Mouse (Mus musculus) liver, adult 2 months (tissue): ENCODE data around the gene Ablim2. TPM values are rescaled to one million over a fixed set of nuclear protein-coding genes. Genes with fewer than 3 reads are reported as not detected.

Source experiments
- DNase-seq: peaks from one replicate; pipeline ENCODE4 v3.0.0-alpha.2; 2011; ENCODE audit warnings: low read depth, low spot score; ENCODE audit errors: extremely low read depth
- H3K27ac ChIP-seq: fragments of 200-500 bp; replicated peaks from 2 replicates; pipeline ENCODE4 v1.5.1; 2012; ENCODE audit warnings: low read depth, mild to moderate bottlenecking, control low read depth, inconsistent platforms, low read length; ENCODE audit not compliant: insufficient read depth
- H3K27me3 ChIP-seq: fragments of 200-500 bp; 2 replicates; pipeline ENCODE4 v1.6.1; 2012; ENCODE audit warnings: mild to moderate bottlenecking, moderate library complexity, low read length, inconsistent platforms; ENCODE audit not compliant: control insufficient read depth, insufficient read depth
- H3K36me3 ChIP-seq: fragments of 200-500 bp; 2 replicates; pipeline ENCODE4 v1.6.1; 2012; ENCODE audit warnings: low read length, inconsistent platforms; ENCODE audit not compliant: control insufficient read depth, insufficient read depth
- H3K4me1 ChIP-seq: fragments of 200-500 bp; 2 replicates; pipeline ENCODE4 v1.6.1; 2011; ENCODE audit warnings: low read length; ENCODE audit not compliant: control insufficient read depth, insufficient read depth
- H3K4me3 ChIP-seq: fragments of 200-500 bp; 2 replicates; pipeline ENCODE4 v1.5.1; 2011; ENCODE audit warnings: low read depth, mild to moderate bottlenecking, control low read depth, low read length, moderate library complexity; ENCODE audit not compliant: insufficient read depth
- H3K79me2 ChIP-seq: fragments of 200-500 bp; 2 replicates; pipeline ENCODE4 v1.6.1; 2012; ENCODE audit warnings: inconsistent platforms, mild to moderate bottlenecking, low read length, moderate library complexity; ENCODE audit not compliant: control insufficient read depth, insufficient read depth
- H3K9ac ChIP-seq: fragments of 200-500 bp; 2 replicates; pipeline ENCODE4 v1.6.1; 2012; ENCODE audit warnings: low read depth, mild to moderate bottlenecking, control low read depth, inconsistent platforms, low read length
- CTCF ChIP-seq: fragments of 200-500 bp; IDR thresholded peaks from 2 replicates; pipeline ENCODE4 v1.5.1; 2011; ENCODE audit warnings: low read depth, low read length, control low read depth
- POLR2A ChIP-seq: fragments of 200-500 bp; IDR thresholded peaks from 2 replicates; pipeline ENCODE4 v1.6.1; 2011; ENCODE audit warnings: low read length, control low read depth; ENCODE audit not compliant: insufficient read depth; ENCODE audit errors: extremely low read depth
- WGBS: fragments of 180-500 bp; shearing (Covaris S2); methylation state at CpG from one replicate; pipeline ENCODE4 v1.1.7; 2018; 5-methylcytosine and 5-hydroxymethylcytosine counted together
- polyA plus RNA-seq: library from polyadenylated mRNA; depleted of rRNA; stranded (reverse); fragments of >200 nt; gene quantifications from 2 replicates; pipeline ENCODE4 v1.2.3, GENCODE M21; 2012
- total RNA-seq: library from RNA; depleted of rRNA; stranded (reverse); fragments of >200 nt; gene quantifications from 2 replicates; pipeline ENCODE4 v1.2.3, GENCODE M21; 2014

The Ablim2 gene
- total and polyA plus RNA-seq, 2 experiments: 2.3 to 5.9 TPM

- no peaks in the 10 kb centered on the region for H3K4me1 ChIP-seq
- H3K9ac ChIP-seq: no peak overlapping the region
- H3K4me3 ChIP-seq: no peak overlapping the region
- no peak overlapping the region for H3K27ac ChIP-seq
- H3K36me3 ChIP-seq: no peaks in the 10 kb centered on the region
- H3K27me3 ChIP-seq: no peaks in the 10 kb centered on the region
- DNase-seq: no peak
- 60% methylated on average over 13 of the region's 13 CpGs for WGBS
- no peaks in the 10 kb centered on the region for H3K79me2 ChIP-seq
- TF ChIP-seq CTCF (no peak), POLR2A (no peak)
Observed at GRCm38 (mm10) chr5:35811639-35812295, 54.1 kb downstream of the Ablim2 start.

- 79% methylated on average over 15 of the region's 15 CpGs for WGBS
Observed at GRCm38 (mm10) chr5:35814334-35814941, 56.8 kb downstream of the Ablim2 start.

GRCm38 (mm10) chr5:35815051-35815450, 57.4 kb downstream of the Ablim2 start:
- Histone ChIP-seq H3K36me3 (no peaks in the 10 kb centered on the region), H3K4me3 (no peak overlapping the region), H3K27ac (no peak overlapping the region), H3K79me2 (no peaks in the 10 kb centered on the region), H3K9ac (no peak overlapping the region), H3K27me3 (no peaks in the 10 kb centered on the region), H3K4me1 (no peaks in the 10 kb centered on the region)
- TF ChIP-seq CTCF (no peak), POLR2A (no peak)
- 53% methylated on average over 2 of the region's 2 CpGs for WGBS
- no peak for DNase-seq

More at GRCm38 (mm10) chr5:35814334-35814941, 56.8 kb downstream of the Ablim2 start:
- H3K79me2 ChIP-seq: no peaks in the 10 kb centered on the region
- no peaks in the 10 kb centered on the region for H3K36me3 ChIP-seq
- H3K27me3 ChIP-seq: no peaks in the 10 kb centered on the region
- no peak overlapping the region for H3K9ac ChIP-seq
- H3K4me1 ChIP-seq: no peaks in the 10 kb centered on the region
- TF ChIP-seq CTCF: no peak
- TF ChIP-seq POLR2A: no peak
- no peak for DNase-seq
- no peak overlapping the region for H3K4me3 ChIP-seq
- H3K27ac ChIP-seq: no peak overlapping the region

GRCm38 (mm10) chr5:35817266-35817665, 59.6 kb downstream of the Ablim2 start:
- TF ChIP-seq POLR2A (no peak), CTCF (no peak)
- no peak for DNase-seq
- H3K9ac ChIP-seq: no peak overlapping the region
- no peaks in the 10 kb centered on the region for H3K27me3 ChIP-seq
- no peaks in the 10 kb centered on the region for H3K79me2 ChIP-seq
- no peak overlapping the region for H3K27ac ChIP-seq
- no peaks in the 10 kb centered on the region for H3K36me3 ChIP-seq
- H3K4me1 ChIP-seq: no peaks in the 10 kb centered on the region
- H3K4me3 ChIP-seq: no peak overlapping the region
- WGBS: 81% methylated on average over 3 of the region's 5 CpGs

- no peaks in the 10 kb centered on the region for H3K4me1 ChIP-seq
- no peak overlapping the region for H3K9ac ChIP-seq
- no peaks in the 10 kb centered on the region for H3K36me3 ChIP-seq
- 84% methylated on average over 3 of the region's 3 CpGs for WGBS
- no peak overlapping the region for H3K27ac ChIP-seq
- TF ChIP-seq CTCF (no peak), POLR2A (no peak)
- H3K27me3 ChIP-seq: no peaks in the 10 kb centered on the region
- DNase-seq: no peak
- no peak overlapping the region for H3K4me3 ChIP-seq
- no peaks in the 10 kb centered on the region for H3K79me2 ChIP-seq
Observed at GRCm38 (mm10) chr5:35817882-35818281, 60.2 kb downstream of the Ablim2 start.

- WGBS: 92% methylated on average over 5 of the region's 5 CpGs
- Histone ChIP-seq H3K9ac (no peak overlapping the region), H3K36me3 (no peaks in the 10 kb centered on the region), H3K27me3 (no peaks in the 10 kb centered on the region), H3K27ac (no peak overlapping the region), H3K4me3 (no peak overlapping the region), H3K4me1 (no peaks in the 10 kb centered on the region), H3K79me2 (no peaks in the 10 kb centered on the region)
- no peak for DNase-seq
- TF ChIP-seq CTCF (no peak), POLR2A (no peak)
Observed at GRCm38 (mm10) chr5:35822721-35823120, 65.0 kb downstream of the Ablim2 start.
